Mouse (Mus musculus): ENCODE results near the gene Pcbd2. TPM values are rescaled to one million over a fixed set of nuclear protein-coding genes. Genes with fewer than 3 reads are reported as not detected.

Pcbd2 gene
- total RNA-seq, 2 experiments from 2014 or later, result 11.2 to 12.5 TPM

DNA sequence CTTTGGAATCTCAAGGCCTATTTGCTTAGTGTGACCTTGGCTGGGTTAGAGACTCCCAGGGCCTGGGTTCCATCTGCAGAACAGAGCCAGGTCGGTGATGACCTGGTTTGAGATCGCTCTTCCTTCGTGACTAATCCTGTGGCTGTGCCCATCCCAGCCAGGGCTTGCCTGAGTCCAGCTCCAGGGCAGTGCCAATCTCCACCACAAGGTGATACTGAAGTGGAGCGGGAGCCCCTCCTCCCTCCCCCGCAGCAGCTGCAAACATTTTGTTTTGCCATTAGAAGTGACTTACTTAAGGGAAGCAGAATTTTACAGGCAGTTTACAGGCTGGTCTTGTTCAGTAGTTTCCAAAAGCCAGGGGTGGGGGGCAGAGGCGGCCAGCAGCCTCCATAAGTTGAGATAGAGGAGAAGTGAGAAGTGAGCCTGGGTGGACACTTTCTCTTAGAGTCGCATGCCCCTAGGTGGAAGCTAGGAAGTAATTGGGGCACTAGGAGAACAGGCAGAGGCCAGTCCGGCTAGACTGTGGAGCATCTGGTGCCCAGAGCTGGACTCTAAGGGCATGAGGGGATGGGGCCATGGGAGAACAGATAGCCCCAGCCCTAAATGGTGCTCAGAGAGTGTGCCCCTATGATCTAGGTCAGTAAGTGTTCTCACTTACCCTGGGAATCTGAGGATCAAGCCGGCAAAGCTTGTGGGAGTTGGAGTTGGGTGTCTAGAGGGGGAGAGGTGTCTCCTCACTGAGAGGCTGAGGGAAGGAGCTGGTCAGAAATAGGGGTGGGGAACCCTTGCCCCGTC is 97.2 kb downstream of the Pcbd2 start:
- no peak for ATAC-seq (replicated peaks; ENCODE audit: low FRiP score, poor library complexity, severe bottlenecking)

DNA sequence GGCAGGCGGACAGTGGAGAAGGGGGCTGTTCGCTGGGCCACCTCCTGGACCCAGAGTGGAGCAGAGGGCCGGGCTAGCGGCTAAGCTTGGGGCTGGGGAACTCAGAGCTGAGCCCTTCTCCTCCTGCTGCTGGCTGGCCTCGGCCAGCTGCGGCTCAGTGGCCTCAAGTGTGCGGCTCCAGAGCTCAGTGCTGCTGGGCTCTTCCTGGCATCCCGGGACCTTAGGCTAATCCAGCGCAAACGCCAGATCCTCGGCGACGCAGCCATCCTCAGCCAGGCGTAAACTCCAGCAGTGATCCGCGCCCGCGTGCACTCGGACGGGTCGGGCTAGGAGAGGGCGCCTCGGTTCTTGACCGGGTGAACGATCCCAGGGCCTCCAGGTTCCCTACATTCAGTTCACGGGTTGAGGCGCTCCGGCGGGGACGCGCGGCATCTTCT is 98.1 kb downstream of the Pcbd2 start:
- ATAC-seq (replicated peaks; ENCODE audit: low FRiP score, poor library complexity, severe bottlenecking), result no peak

DNA sequence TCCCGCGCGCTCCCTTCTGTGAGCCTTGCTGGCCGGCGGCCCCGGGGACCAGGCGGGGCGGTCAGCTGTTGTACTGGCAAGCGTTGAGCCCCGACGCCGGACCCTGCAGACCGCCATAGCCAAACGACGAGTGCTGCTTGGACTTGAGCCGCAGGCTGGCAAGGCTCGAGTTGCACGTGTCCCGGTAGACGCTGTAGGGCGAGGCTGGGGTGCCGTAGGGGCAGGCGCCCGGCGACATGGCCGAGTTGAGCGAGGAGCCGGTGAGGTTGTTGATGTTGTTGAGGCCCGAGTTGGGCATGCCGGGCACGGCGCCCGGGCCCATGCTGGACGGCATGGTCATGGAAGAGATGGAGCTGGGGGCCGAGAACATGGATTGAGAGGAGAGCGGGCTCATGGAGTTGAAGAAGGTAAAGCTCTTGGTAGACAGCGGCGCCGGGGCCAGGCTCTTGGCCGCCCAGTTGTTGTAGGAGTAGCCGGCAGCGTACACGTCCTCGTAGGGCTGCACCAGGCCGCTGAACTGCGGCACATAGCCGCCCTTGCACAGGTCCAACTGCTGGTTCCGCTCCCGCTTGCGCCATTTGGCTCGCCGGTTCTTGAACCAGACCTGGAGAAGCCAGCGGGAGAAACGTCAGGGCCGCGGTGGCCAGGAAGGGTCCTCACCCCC is 99.0 kb downstream of the Pcbd2 start:
- ATAC-seq (replicated peaks; ENCODE audit: low FRiP score, poor library complexity, severe bottlenecking), result no peak

Other genes starting within 250 kb of the Pcbd2 start
- 0.42 TPM in 1 of 2 replicates, not detected in the other for gene Dbn1, start 239.3 kb upstream of the Pcbd2 start, total RNA-seq (2015; ENCODE audit: low replicate concordance)
- gene Dbn1, start 239.3 kb upstream of the Pcbd2 start, total RNA-seq (2017; ENCODE audit: low replicate concordance), result not detected in 2 replicates
- gene Pdlim7, start 213.7 kb upstream of the Pcbd2 start, total RNA-seq (2015; ENCODE audit: low replicate concordance), result 1.7 and 1.9 TPM in 2 replicates
- 2.4 and 2.9 TPM in 2 replicates for gene Pdlim7, start 213.7 kb upstream of the Pcbd2 start, total RNA-seq (2017; ENCODE audit: low replicate concordance)
- 11.9 and 19.2 TPM in 2 replicates for gene Dok3, start 198.1 kb upstream of the Pcbd2 start, total RNA-seq (2015; ENCODE audit: low replicate concordance)
- 12.5 and 12.9 TPM in 2 replicates for gene Dok3, start 198.1 kb upstream of the Pcbd2 start, total RNA-seq (2017; ENCODE audit: low replicate concordance)
- gene Ddx41, start 190.7 kb upstream of the Pcbd2 start, total RNA-seq (2015; ENCODE audit: low replicate concordance), result 1.3 and 3.6 TPM in 2 replicates
- gene Ddx41, start 190.7 kb upstream of the Pcbd2 start, total RNA-seq (2017; ENCODE audit: low replicate concordance), result 14.1 and 17.6 TPM in 2 replicates
- 35.9 and 38.6 TPM in 2 replicates for gene Fam193b, start 156.2 kb upstream of the Pcbd2 start, total RNA-seq (2015; ENCODE audit: low replicate concordance)
- gene Fam193b, start 156.2 kb upstream of the Pcbd2 start, total RNA-seq (2017; ENCODE audit: low replicate concordance), result 18.0 and 23.7 TPM in 2 replicates
- 16.3 and 23.4 TPM in 2 replicates for gene Tmed9, start 153.6 kb upstream of the Pcbd2 start, total RNA-seq (2015; ENCODE audit: low replicate concordance)
- gene Tmed9, start 153.6 kb upstream of the Pcbd2 start, total RNA-seq (2017; ENCODE audit: low replicate concordance), result 25.1 and 34.2 TPM in 2 replicates
- 0.77 and 0.84 TPM in 2 replicates for gene B4galt7, start 127.5 kb upstream of the Pcbd2 start, total RNA-seq (2015; ENCODE audit: low replicate concordance)
- 0.42 and 4.3 TPM in 2 replicates for gene B4galt7, start 127.5 kb upstream of the Pcbd2 start, total RNA-seq (2017; ENCODE audit: low replicate concordance)
- gene Caml, start 104.4 kb upstream of the Pcbd2 start, total RNA-seq (2015; ENCODE audit: low replicate concordance), result 12.9 and 14.6 TPM in 2 replicates
- 6.4 and 26.3 TPM in 2 replicates for gene Caml, start 104.4 kb upstream of the Pcbd2 start, total RNA-seq (2017; ENCODE audit: low replicate concordance)
- gene Ddx46, start 92.3 kb upstream of the Pcbd2 start, total RNA-seq (2015; ENCODE audit: low replicate concordance), result 32.6 and 35.4 TPM in 2 replicates
- 36.6 and 42.2 TPM in 2 replicates for gene Ddx46, start 92.3 kb upstream of the Pcbd2 start, total RNA-seq (2017; ENCODE audit: low replicate concordance)
- gene B230219D22Rik, start 34.2 kb upstream of the Pcbd2 start, total RNA-seq (2015; ENCODE audit: low replicate concordance), result 15.2 and 23.6 TPM in 2 replicates
- 15.1 and 19.1 TPM in 2 replicates for gene B230219D22Rik, start 34.2 kb upstream of the Pcbd2 start, total RNA-seq (2017; ENCODE audit: low replicate concordance)
- 10.4 and 11.5 TPM in 2 replicates for gene Txndc15, start 12.7 kb upstream of the Pcbd2 start, total RNA-seq (2015; ENCODE audit: low replicate concordance)
- 4.2 and 7.0 TPM in 2 replicates for gene Txndc15, start 12.7 kb upstream of the Pcbd2 start, total RNA-seq (2017; ENCODE audit: low replicate concordance)
- gene Catsper3, start 57.2 kb downstream of the Pcbd2 start, total RNA-seq (2015; ENCODE audit: low replicate concordance), result not detected in 2 replicates
- gene Catsper3, start 57.2 kb downstream of the Pcbd2 start, total RNA-seq (2017; ENCODE audit: low replicate concordance), result not detected in 2 replicates
- 0.58 TPM in 1 of 2 replicates, not detected in the other for gene Pitx1, start 108.8 kb downstream of the Pcbd2 start, total RNA-seq (2015; ENCODE audit: low replicate concordance)
- gene Pitx1, start 108.8 kb downstream of the Pcbd2 start, total RNA-seq (2017; ENCODE audit: low replicate concordance), result not detected in 2 replicates

Data from erythroblast, adult 5-6 weeks (primary cell).